Mouse (Mus musculus): ENCODE data around the gene Icmt.

DNA sequence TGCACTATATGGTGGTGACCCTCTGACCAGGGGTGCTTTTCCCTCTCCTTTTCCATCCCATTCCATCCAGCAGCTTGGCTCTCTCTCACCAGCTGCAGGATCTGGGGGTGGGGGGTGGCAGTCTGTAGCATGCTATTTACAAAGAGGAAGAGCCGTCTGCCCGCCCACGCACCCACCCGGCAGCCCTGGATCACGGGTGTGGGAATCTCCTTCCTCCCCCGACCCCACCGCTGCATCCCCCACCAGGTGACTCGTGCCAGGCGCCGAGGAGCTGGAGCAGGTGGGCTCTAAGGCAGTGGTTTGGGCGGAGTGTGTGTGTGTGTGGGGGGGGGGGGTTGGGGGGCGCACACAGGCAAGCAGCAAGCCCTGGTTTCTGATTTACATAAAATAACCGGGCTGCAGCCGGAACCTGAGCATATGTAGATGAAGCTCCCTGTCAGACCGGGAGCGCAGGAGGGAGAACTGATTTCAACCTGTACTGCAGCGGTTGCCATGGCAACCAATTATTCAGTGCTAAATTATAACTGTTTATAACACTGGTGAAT lies 52.9 kb downstream of the Icmt start:
- TF ChIP-seq POLR2A (IDR thresholded peaks at IDR 0.05; ENCODE audit: insufficient read length, low read depth), result no peak
- no peak for TF ChIP-seq USF1 (IDR thresholded peaks at IDR 0.05; ENCODE audit: low read depth)
- TF ChIP-seq TCF12 (IDR thresholded peaks at IDR 0.05; ENCODE audit: insufficient read depth, poor library complexity, severe bottlenecking), result no peak
- no peak for TF ChIP-seq MYOG (IDR thresholded peaks at IDR 0.05; ENCODE audit: control insufficient read depth in 1 of 3, insufficient read depth in 1 of 3, insufficient read length in 2 of 3, low read depth in 2 of 3)
- no peak for TF ChIP-seq SRF (IDR thresholded peaks at IDR 0.05; ENCODE audit: control insufficient read depth, insufficient read length, low read depth)
- TF ChIP-seq MYOD1 (IDR thresholded peaks at IDR 0.05; ENCODE audit: control insufficient read depth in 1 of 3, insufficient read length in 2 of 3, low read depth in 2 of 3), result no peak
- TF ChIP-seq MAX (IDR thresholded peaks at IDR 0.05; ENCODE audit: low read depth), result no peak
- TF ChIP-seq TCF3 (IDR thresholded peaks at IDR 0.05; ENCODE audit: insufficient read length, low read depth), result no peak
- no peak for TF ChIP-seq CEBPB (IDR thresholded peaks at IDR 0.05; ENCODE audit: insufficient read depth, poor library complexity, severe bottlenecking)

All from myocyte (in vitro differentiated cells).